ENCODE assay signal across 7 mouse cellular contexts in the genomic region with DNA sequence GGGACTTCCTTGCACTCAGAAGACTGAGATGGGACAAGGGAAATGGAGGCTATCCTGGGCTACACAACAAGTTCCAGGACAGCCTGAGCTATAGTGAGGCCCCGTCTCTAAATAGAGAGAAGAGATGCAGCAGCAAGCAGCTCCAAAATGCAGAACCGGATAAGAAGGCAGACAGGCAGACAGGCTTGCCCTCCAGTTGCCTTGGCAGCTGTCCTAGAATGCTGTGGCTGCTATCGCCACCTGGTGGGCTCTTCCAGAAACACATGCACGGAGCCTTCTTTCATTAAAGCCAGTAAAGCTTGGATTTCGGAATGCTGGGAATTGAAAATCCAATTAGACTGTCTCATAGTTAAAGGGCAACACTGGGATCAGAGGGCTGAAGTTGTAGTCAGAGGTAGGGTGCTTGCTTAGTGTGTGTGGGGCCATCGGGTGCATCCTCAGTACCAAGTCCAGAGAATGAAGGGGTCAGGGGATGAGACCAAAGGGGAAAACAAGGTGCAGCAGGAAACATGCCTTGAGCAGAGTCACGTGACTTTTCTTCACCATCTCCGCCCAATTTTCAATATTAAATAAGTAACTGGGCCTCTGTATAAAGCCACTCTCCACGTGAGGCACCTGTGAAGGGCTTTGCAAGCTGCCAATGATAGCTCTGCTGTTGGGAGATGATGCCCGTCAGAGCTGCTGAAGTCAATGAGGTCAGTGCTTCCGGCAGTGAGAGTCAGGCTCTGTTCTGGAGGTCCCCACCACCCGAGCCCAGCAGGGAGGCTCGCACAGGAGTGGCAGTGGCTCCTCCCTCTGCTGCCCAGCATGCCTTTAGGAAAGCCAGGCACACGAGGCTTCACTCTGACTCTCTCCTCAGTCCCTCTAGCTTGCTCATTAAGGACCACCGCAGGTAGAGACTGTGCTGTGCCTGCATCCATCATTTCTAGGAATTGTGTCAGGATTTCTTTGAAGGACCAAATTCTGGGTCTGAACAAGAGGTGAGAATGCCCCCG.
DNase-seq lines count a peak whose midpoint lies in the region; ATAC-seq lines count a peak whose summit lies in the region.

No protein-coding gene starts in this region.

- WGBS in intestine, embryonic 15.5 days = 30% methylated on average over 16 of the region's 16 CpGs
- WGBS in midbrain, embryonic 12.5 days = 17% methylated on average over 16 of the region's 16 CpGs

- H3K36me3 ChIP-seq in intestine, embryonic 15.5 days = no peaks in the 10 kb centered on the region
- no peaks in the 10 kb centered on the region for H3K36me3 ChIP-seq in midbrain, embryonic 12.5 days

- no peak overlapping the region for H3K27ac ChIP-seq in intestine, embryonic 15.5 days
- H3K27ac ChIP-seq in midbrain, embryonic 12.5 days (replicated peaks) = no peak overlapping the region

- intact Hi-C loops in left cerebral cortex, postnatal 10 days (cut with DNase I) = loop anchor here (2.0 kb wide), 2 partner anchors 22 to 140 kb away; no protein-coding TSS in a partner anchor

- DNase-seq in adrenal gland, postnatal 14 days = peak; percentile 84
- peak; percentile 75 for DNase-seq in embryo, embryonic 9.5 days (ENCODE audit: extremely low spot score)
- peak; percentile 36 to 69 for DNase-seq in gastrocnemius, postnatal 4 days (ENCODE audit: low spot score in 2 of 2)
- DNase-seq in left cerebral cortex, postnatal 10 days (ENCODE audit: extremely low spot score in 1 of 2, low spot score in 2 of 2) = peak; percentile 80 to 81
- peak; percentile 84 for DNase-seq in right cerebral cortex, postnatal 4 days

- H3K4me1 ChIP-seq in intestine, embryonic 15.5 days (replicated peaks) = no peaks in the 10 kb centered on the region
- H3K4me1 ChIP-seq in midbrain, embryonic 12.5 days = peaks cover 7% of the 10 kb centered on the region; the same call in 1 of the 2 replicates

- no peak overlapping the region; the same call in 1 of the 2 replicates for H3K9ac ChIP-seq in intestine, embryonic 15.5 days
- H3K9ac ChIP-seq in midbrain, embryonic 12.5 days (replicated peaks) = no peak overlapping the region

- H3K9me3 ChIP-seq in intestine, embryonic 15.5 days = no peaks in the 10 kb centered on the region
- no peaks in the 10 kb centered on the region for H3K9me3 ChIP-seq in midbrain, embryonic 12.5 days

- no peaks in the 10 kb centered on the region for H3K27me3 ChIP-seq in intestine, embryonic 15.5 days (replicated peaks)
- H3K27me3 ChIP-seq in midbrain, embryonic 12.5 days = 0 out of 2 replicates have a peak, but pooled peaks cover 6% of the 10 kb centered on the region

- H3K4me3 ChIP-seq in intestine, embryonic 15.5 days (replicated peaks) = no peak overlapping the region
- no peak overlapping the region for H3K4me3 ChIP-seq in midbrain, embryonic 12.5 days

- peak; percentile 59 for ATAC-seq in intestine, embryonic 15.5 days
- ATAC-seq in midbrain, embryonic 12.5 days (ENCODE audit: low FRiP score, low read depth) = peak; percentile 64; the same call in 1 of the 2 replicates

- no peak overlapping the region for H3K4me2 ChIP-seq in intestine, embryonic 15.5 days (replicated peaks)
- H3K4me2 ChIP-seq in midbrain, embryonic 12.5 days (replicated peaks) = no peak overlapping the region
